Mouse (Mus musculus) erythroblast, adult 5-6 weeks (primary cell): ENCODE results near the gene Abcg4. TPM values are rescaled to one million over a fixed set of nuclear protein-coding genes. Genes with fewer than 3 reads are reported as not detected.

Source experiments
- ATAC-seq: replicated peaks from 2 replicates; pipeline ENCODE4 v1.8.0; 2016; ENCODE audit warnings: moderate number of reproducible peaks, mild to moderate bottlenecking, moderate TSS enrichment, inconsistent platforms; ENCODE audit not compliant: poor library complexity, low FRiP score, severe bottlenecking
- total RNA-seq, 2 experiments: library from RNA; stranded (forward) in 1 of 2; stranded (reverse) in 1 of 2; fragments of 150-400 nt in 1 of 2; fragments of 200-764, 138-1000 nt in 1 of 2; gene quantifications; 2 replicates each; pipeline versions ENCODE4 v1.2.3 to v1.2.4; 2015 to 2017; ENCODE audit warnings: low replicate concordance in 2 of 2

The Abcg4 gene
- total RNA-seq, 2 experiments from 2014 or later, result 18.8 to 20.8 TPM

- no peak for ATAC-seq
Measured at GRCm38 (mm10) chr9:44247907-44248306, 40.5 kb downstream of the Abcg4 start.

DNA sequence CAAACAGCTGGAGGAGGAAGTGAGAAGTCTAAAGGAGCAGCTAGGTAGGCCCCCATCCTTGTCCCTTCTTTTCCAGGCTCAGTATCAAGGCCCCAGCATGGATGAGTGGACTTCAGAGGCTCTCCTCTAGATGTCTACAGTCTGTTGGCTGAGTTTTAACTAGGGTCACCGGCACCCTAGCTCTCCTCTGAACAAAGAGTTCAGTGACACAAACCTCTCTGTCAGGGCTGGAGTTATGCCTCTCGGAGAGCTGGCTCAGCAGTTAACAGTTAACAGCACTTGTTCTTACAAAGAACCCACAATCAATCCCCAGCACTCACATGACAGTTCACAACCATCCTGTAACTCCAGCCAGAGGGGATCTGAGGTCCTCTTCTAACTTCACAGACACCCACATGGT, 44.8 kb downstream of the Abcg4 start:
- ATAC-seq, result no peak

DNA sequence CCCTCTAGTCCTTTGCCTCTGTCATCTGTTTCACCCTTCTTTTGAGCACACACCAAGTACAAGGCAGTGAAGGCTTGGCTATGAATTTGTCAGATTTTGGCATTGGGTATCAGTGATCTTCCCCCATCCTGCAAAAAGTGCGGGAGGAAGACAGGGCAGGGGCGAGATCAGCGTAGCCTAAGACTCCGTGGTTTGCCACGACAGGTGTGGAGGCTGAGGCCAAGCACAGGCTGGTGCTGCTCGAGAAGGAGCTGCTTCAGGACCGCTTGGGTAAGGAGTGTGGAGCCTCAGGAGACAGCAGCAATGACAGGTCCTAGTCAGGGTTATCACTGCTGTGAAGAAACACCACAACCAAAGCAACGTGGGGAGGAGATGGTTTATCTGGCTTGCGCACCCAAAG, 47.0 kb downstream of the Abcg4 start:
- ATAC-seq, result no peak

- no peak for ATAC-seq
Measured at GRCm38 (mm10) chr9:44240911-44241310, 47.5 kb downstream of the Abcg4 start.

DNA sequence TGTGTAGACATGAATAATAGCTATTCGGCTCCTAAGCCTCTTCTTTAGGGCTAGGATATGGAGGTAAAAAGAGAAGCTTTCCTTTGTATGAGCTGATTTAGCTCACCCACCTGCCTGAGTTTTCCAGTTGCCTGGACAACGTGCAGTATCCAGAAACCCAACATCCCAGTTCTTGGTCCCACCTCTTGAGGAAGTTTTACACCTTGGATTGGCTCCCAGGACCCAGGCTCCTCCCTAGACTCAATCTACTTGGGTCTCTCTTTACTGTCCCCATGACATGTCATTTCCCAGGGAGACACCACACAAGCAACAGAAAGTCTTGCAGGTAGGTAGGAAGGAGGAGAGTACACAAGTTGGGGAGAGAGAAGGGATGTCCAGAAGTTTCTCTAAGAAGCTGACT, 48.0 kb downstream of the Abcg4 start, which contains the start of gene Ccdc153:
Gene Ccdc153, plus strand, starts transcription at position 278 of the 400 bp plus-strand sequence.
- ATAC-seq, result no peak

DNA sequence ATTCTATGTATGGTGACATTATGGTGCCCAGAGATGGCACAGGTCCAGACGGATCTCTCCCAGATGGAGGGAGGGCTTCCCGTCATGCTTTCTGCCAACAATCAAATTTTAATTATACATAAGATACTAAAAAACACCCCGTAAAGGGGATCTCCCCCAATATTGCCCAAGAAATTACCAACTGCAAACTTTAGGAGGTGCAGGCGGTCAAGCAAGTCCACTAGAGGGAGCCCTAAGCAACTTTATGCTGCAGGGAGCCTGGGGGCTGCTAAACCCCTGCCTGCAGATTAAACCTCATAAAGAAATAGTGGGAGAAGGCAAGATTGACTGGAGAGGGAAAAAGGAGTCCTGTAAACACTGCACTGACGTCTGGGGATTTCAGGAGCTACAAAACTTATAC, 49.0 kb downstream of the Abcg4 start:
- peak; percentile 64 for ATAC-seq

GRCm38 (mm10) chr9:44238501-44239190, 49.8 kb downstream of the Abcg4 start:
- ATAC-seq, result no peak

- no peak for ATAC-seq
Measured at GRCm38 (mm10) chr9:44237128-44237527, 51.3 kb downstream of the Abcg4 start.

DNA sequence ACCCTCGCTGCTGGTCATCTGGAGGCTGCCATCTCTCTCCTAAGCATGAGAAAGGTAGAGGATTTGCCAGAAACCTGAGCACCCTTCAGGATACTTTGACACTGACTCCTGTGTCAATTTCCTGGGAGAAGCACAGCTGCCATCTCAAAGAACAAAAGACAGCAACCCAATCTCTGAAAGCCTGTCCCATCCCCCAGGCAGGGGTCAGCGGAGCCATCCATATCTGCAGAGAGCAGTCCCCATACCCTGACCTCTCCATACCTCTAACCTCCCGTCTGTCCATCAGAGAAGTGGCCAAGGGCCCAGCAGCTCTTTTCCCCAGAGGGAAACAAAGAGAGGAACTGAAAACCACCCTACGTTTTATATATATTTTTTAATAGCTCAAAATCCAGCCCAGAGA, 51.8 kb downstream of the Abcg4 start:
- no peak for ATAC-seq

GRCm38 (mm10) chr9:44234479-44235427, 53.7 kb downstream of the Abcg4 start:
- peak; percentile 67 for ATAC-seq

DNA sequence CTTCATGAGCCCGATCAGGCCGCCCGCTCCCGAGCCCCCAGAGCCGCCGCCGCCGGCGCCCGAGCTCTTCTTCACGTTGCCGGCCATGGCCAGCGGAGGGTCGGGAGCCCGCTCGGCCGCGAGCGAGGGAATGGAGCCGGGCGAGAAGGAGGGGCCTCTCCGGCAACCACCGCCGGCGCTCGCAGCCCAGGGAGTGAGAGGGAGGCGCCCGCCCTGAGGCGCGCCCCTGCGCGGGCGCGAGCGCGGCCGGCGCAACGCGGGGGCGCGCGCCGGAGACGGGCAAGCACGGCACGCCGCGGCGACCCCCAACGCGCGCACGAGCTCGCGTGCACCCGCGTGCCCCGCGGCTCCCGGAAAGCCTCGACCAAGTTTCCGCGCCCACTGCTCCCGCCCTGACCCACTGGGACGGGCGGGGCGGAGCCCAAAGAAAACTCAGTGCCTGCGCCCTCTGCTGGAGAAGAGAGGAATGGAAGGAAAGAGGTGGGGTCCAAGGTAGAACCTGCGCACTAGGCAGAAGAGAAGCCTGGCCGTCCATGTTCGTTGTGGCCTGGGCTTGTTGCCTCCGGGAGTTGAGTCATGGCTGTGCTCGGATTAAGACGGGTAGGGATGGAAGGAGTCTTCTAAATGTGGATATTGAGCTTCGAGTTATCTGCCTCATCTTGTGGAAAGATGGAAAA, 54.5 kb downstream of the Abcg4 start, which contains the start of gene Cbl:
Gene Cbl, minus strand, starts transcription at position 248 of the 677 bp plus-strand sequence.
- peak; percentile 88 for ATAC-seq

DNA sequence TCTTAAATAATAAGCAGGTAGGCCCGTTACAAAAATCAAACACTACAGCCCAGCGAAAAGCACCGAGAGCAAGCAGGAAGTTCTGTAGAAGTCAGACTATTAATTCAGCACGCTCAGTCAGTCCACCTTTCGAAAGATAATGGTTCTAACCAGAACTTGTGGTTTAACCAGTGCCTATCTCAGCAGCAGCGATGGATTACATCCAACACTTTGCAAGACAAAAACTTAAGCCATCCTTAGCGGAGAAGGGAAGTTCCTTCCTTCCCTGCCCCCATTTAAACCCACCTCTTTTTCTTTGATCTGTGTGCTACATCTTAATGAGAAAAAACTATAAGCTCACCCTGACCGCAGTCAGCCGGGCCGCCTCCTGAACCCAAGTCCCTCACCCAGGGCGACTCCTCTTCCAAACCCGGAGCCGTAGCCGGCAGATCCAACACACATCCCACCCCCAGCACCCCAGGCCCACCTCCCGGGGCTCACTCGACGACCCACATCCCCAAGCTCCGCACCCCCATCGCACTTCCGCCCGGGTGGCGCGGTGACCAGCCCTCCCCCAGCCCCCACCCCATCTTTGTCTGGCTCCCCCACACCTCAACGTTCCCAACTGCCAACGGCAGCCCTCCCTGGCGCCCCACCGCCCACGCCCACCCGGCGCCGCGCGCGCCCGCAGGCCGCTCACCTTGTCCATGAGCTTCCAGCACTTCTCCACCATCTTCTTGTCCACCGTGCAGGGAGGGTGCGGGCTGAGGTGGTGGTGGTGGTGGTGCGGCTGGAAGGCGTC, 55.2 kb downstream of the Abcg4 start:
- ATAC-seq, result peak; percentile 22

DNA sequence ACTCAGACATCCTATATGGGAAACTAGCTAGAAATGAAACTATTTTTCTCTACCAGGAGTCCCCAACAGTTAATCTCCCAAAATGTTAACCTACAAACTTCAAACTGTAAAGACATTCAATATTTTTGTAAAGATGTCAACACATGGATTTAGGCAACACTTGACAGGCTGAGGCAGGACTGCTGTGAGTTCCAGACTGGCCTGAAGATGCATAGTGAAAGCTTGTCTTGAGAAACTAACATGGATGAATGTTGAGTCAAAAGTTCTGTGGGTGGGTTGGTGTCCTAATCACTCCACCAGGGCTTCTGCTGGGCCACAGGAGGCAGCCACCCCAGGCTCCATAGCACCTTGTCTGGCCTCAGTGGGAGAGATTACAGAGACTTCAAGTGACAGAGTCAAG, 56.8 kb downstream of the Abcg4 start:
- ATAC-seq, result no peak

DNA sequence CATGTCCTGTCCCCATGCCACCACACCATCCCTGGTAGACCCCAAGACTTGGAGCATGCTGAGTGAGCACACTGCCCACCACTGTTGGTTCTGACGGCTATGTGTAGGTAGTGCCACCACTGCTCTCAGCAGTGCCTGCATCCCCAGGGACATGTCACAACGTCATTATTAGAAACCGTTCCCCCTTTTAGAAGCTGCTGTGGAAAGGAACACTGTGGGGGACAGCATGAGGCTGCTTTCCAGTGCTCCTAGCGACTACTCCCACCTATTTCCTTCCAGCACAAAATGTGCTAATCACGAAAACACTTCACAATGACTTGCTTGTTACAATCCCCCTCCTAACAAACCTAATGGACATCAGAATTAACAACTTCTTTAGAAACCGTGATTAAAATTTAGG, 62.4 kb downstream of the Abcg4 start:
- no peak for ATAC-seq

Other genes with a start within 250 kb of the Abcg4 start
- gene Thy1, start 245.2 kb downstream of the Abcg4 start, total RNA-seq (2015; ENCODE audit: low replicate concordance), result 1.5 and 9.0 TPM in 2 replicates
- gene Thy1, start 245.2 kb downstream of the Abcg4 start, total RNA-seq (2017; ENCODE audit: low replicate concordance), result 5.0 TPM in 1 of 2 replicates, not detected in the other
- 1.0 and 1.3 TPM in 2 replicates for gene Usp2, start 221.6 kb downstream of the Abcg4 start, total RNA-seq (2015; ENCODE audit: low replicate concordance)
- gene Usp2, start 221.6 kb downstream of the Abcg4 start, total RNA-seq (2017; ENCODE audit: low replicate concordance), result 0.28 and 5.7 TPM in 2 replicates
- gene Mfrp, start 186.9 kb downstream of the Abcg4 start, total RNA-seq (2015; ENCODE audit: low replicate concordance), result not detected in 2 replicates
- not detected in 2 replicates for gene Mfrp, start 186.9 kb downstream of the Abcg4 start, total RNA-seq (2017; ENCODE audit: low replicate concordance)
- 2.1 TPM in 1 of 2 replicates, not detected in the other for gene C1qtnf5, start 181.4 kb downstream of the Abcg4 start, total RNA-seq (2015; ENCODE audit: low replicate concordance)
- gene C1qtnf5, start 181.4 kb downstream of the Abcg4 start, total RNA-seq (2017; ENCODE audit: low replicate concordance), result not detected in 2 replicates
- not detected in 2 replicates for gene Gm49380, start 175.1 kb downstream of the Abcg4 start, total RNA-seq (2015; ENCODE audit: low replicate concordance)
- gene Gm49380, start 175.1 kb downstream of the Abcg4 start, total RNA-seq (2017; ENCODE audit: low replicate concordance), result not detected in 2 replicates
- gene Rnf26, start 175.1 kb downstream of the Abcg4 start, total RNA-seq (2015; ENCODE audit: low replicate concordance), result 11.1 and 23.6 TPM in 2 replicates
- 13.5 and 15.6 TPM in 2 replicates for gene Rnf26, start 175.1 kb downstream of the Abcg4 start, total RNA-seq (2017; ENCODE audit: low replicate concordance)
- 0.77 TPM in 1 of 2 replicates, not detected in the other for gene Mcam, start 154.1 kb downstream of the Abcg4 start, total RNA-seq (2015; ENCODE audit: low replicate concordance)
- gene Mcam, start 154.1 kb downstream of the Abcg4 start, total RNA-seq (2017; ENCODE audit: low replicate concordance), result 0.60 TPM in 1 of 2 replicates, not detected in the other
- gene Cbl, start 54.6 kb downstream of the Abcg4 start, total RNA-seq (2015; ENCODE audit: low replicate concordance), result 43.7 and 46.9 TPM in 2 replicates
- gene Cbl, start 54.6 kb downstream of the Abcg4 start, total RNA-seq (2017; ENCODE audit: low replicate concordance), result 14.6 and 35.3 TPM in 2 replicates
- not detected in 2 replicates for gene Ccdc153, start 47.9 kb downstream of the Abcg4 start, total RNA-seq (2015; ENCODE audit: low replicate concordance)
- not detected in 2 replicates for gene Ccdc153, start 47.9 kb downstream of the Abcg4 start, total RNA-seq (2017; ENCODE audit: low replicate concordance)
- gene Pdzd3, start 37.1 kb downstream of the Abcg4 start, total RNA-seq (2015; ENCODE audit: low replicate concordance), result not detected in 2 replicates
- not detected in 2 replicates for gene Pdzd3, start 37.1 kb downstream of the Abcg4 start, total RNA-seq (2017; ENCODE audit: low replicate concordance)
- 2.7 and 5.6 TPM in 2 replicates for gene Nlrx1, start 20.0 kb downstream of the Abcg4 start, total RNA-seq (2015; ENCODE audit: low replicate concordance)
- 0.98 and 11.2 TPM in 2 replicates for gene Nlrx1, start 20.0 kb downstream of the Abcg4 start, total RNA-seq (2017; ENCODE audit: low replicate concordance)
- 2.5 and 4.6 TPM in 2 replicates for gene Hinfp, start 17.1 kb upstream of the Abcg4 start, total RNA-seq (2015; ENCODE audit: low replicate concordance)
- gene Hinfp, start 17.1 kb upstream of the Abcg4 start, total RNA-seq (2017; ENCODE audit: low replicate concordance), result 8.4 and 14.6 TPM in 2 replicates
- gene C2cd2l, start 31.7 kb upstream of the Abcg4 start, total RNA-seq (2015; ENCODE audit: low replicate concordance), result 13.4 and 16.3 TPM in 2 replicates
- 14.1 and 17.0 TPM in 2 replicates for gene C2cd2l, start 31.7 kb upstream of the Abcg4 start, total RNA-seq (2017; ENCODE audit: low replicate concordance)
- 9.2 and 17.1 TPM in 2 replicates for gene Dpagt1, start 37.4 kb upstream of the Abcg4 start, total RNA-seq (2015; ENCODE audit: low replicate concordance)
- 4.9 and 5.7 TPM in 2 replicates for gene Dpagt1, start 37.4 kb upstream of the Abcg4 start, total RNA-seq (2017; ENCODE audit: low replicate concordance)
- gene H2afx, start 46.1 kb upstream of the Abcg4 start, total RNA-seq (2015; ENCODE audit: low replicate concordance), result 45.2 and 69.0 TPM in 2 replicates
- 159 and 219 TPM in 2 replicates for gene H2afx, start 46.1 kb upstream of the Abcg4 start, total RNA-seq (2017; ENCODE audit: low replicate concordance)
- 3,498 and 3,777 TPM in 2 replicates for gene Hmbs, start 55.6 kb upstream of the Abcg4 start, total RNA-seq (2015; ENCODE audit: low replicate concordance)
- gene Hmbs, start 55.6 kb upstream of the Abcg4 start, total RNA-seq (2017; ENCODE audit: low replicate concordance), result 2,796 and 3,284 TPM in 2 replicates
- 7.7 and 8.2 TPM in 2 replicates for gene Vps11, start 73.1 kb upstream of the Abcg4 start, total RNA-seq (2015; ENCODE audit: low replicate concordance)
- gene Vps11, start 73.1 kb upstream of the Abcg4 start, total RNA-seq (2017; ENCODE audit: low replicate concordance), result 7.8 and 12.1 TPM in 2 replicates
- 12.1 and 14.0 TPM in 2 replicates for gene Hyou1, start 90.9 kb upstream of the Abcg4 start, total RNA-seq (2015; ENCODE audit: low replicate concordance)
- 16.7 and 18.1 TPM in 2 replicates for gene Hyou1, start 90.9 kb upstream of the Abcg4 start, total RNA-seq (2017; ENCODE audit: low replicate concordance)
- 4.0 and 25.9 TPM in 2 replicates for gene Slc37a4, start 108.2 kb upstream of the Abcg4 start, total RNA-seq (2015; ENCODE audit: low replicate concordance)
- 2.5 and 4.0 TPM in 2 replicates for gene Slc37a4, start 108.2 kb upstream of the Abcg4 start, total RNA-seq (2017; ENCODE audit: low replicate concordance)
- gene Rps25, start 118.5 kb upstream of the Abcg4 start, total RNA-seq (2015; ENCODE audit: low replicate concordance), result 639 and 656 TPM in 2 replicates
- gene Rps25, start 118.5 kb upstream of the Abcg4 start, total RNA-seq (2017; ENCODE audit: low replicate concordance), result 277 and 380 TPM in 2 replicates
- 27.0 and 53.0 TPM in 2 replicates for gene Trappc4, start 119.0 kb upstream of the Abcg4 start, total RNA-seq (2015; ENCODE audit: low replicate concordance)
- gene Trappc4, start 119.0 kb upstream of the Abcg4 start, total RNA-seq (2017; ENCODE audit: low replicate concordance), result 2.5 and 12.2 TPM in 2 replicates
- gene Ccdc84, start 130.0 kb upstream of the Abcg4 start, total RNA-seq (2015; ENCODE audit: low replicate concordance), result 3.8 and 18.8 TPM in 2 replicates
- 9.1 and 12.0 TPM in 2 replicates for gene Ccdc84, start 130.0 kb upstream of the Abcg4 start, total RNA-seq (2017; ENCODE audit: low replicate concordance)
- gene Foxr1, start 152.5 kb upstream of the Abcg4 start, total RNA-seq (2015; ENCODE audit: low replicate concordance), result not detected in 2 replicates
- not detected in 2 replicates for gene Foxr1, start 152.5 kb upstream of the Abcg4 start, total RNA-seq (2017; ENCODE audit: low replicate concordance)
- gene Upk2, start 166.4 kb upstream of the Abcg4 start, total RNA-seq (2015; ENCODE audit: low replicate concordance), result not detected in 2 replicates
- gene Upk2, start 166.4 kb upstream of the Abcg4 start, total RNA-seq (2017; ENCODE audit: low replicate concordance), result not detected in 2 replicates
- gene Bcl9l, start 194.2 kb upstream of the Abcg4 start, total RNA-seq (2015; ENCODE audit: low replicate concordance), result 0.77 and 0.84 TPM in 2 replicates
- gene Bcl9l, start 194.2 kb upstream of the Abcg4 start, total RNA-seq (2017; ENCODE audit: low replicate concordance), result 0.42 and 2.8 TPM in 2 replicates